Mouse (Mus musculus) left cerebral cortex, adult 9 months (tissue): ENCODE results near the gene Tada2b.

ENCODE experiments used
- DNase-seq, 2 experiments: peaks; one replicate each; pipeline ENCODE4 v3.0.0; 2022; ENCODE audit warnings: low spot score in 2 of 2

The Tada2b gene

DNA sequence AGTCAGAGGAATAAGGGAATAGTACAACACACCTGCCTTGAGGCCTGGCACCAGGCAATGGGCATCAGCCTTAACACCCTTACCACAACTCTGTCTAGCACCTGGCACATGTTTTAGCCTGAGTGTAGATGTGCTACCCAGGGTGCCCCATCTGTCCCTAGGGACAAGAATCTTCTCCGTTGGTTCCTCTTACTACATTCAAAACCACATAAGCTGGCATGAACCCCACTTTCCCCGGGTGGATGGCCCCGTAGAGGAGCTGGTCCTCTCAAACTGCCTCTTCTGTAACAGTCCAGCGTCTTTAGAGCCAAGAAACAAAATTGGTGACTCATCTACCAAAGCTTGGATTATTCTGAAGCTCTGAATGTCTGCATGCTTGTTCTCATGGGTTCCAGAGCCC, 3.7 kb downstream of the Tada2b start:
- no peak for DNase-seq

DNA sequence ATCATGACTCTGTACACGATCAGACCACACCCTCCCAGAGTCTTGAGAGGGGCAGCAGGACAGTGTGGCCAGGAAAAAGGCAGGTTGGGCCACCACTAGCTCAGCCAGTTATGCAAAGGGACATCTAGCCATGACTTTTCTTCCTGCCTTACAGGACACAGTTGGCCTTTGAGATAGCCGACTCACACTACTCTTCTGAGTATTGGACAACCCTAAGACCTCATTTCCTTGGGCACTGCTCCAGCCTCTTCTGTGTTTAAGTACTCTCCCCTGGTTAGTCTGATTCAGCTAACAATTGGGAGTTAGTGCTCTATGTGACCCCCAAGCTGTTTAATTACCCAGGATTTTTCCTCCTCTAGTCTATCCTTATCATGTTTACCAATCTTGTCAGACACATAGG, 4.3 kb downstream of the Tada2b start:
- DNase-seq: no peak

DNA sequence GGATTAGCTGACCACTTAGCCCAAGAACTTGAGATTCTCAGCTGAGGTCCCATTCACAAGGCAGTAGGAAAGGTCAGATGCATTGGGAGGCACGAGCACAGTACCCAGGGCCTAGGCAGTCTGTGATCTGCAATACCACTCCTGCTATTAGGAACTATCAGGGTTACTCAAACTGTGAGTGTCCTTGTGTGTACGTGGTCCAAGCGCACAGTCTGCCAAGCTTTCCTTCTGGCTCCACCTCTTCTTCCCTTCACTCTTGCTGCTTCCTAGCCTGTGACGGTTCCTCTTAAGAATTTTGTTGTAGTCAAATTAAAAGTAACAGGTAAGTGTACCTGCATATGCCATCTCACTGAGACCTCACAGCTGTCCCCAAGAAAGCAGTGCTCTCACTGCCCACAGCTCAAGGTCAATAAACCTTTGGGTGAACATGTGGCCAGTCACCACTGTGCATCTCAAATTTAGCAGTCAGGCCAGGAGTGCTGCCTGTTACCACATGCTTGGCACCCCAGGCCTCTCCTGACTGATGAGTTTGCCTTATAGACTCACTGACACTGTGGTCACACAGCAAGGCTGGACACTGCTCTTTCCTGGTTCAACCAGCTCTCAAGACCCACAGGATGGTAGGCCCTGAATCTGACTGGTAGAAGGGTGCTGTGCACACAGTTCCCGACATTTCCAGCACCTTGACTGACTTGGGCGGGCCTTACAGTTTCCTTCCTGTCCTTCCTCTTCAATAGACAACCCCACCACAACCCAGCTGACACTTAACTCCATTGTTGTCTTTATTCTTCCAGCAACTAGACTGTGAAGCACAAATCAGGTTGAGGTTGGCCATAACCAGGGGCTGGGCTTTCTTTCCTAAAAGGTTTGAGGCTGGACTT, 5.3 kb downstream of the Tada2b start:
- DNase-seq: no peak

DNA sequence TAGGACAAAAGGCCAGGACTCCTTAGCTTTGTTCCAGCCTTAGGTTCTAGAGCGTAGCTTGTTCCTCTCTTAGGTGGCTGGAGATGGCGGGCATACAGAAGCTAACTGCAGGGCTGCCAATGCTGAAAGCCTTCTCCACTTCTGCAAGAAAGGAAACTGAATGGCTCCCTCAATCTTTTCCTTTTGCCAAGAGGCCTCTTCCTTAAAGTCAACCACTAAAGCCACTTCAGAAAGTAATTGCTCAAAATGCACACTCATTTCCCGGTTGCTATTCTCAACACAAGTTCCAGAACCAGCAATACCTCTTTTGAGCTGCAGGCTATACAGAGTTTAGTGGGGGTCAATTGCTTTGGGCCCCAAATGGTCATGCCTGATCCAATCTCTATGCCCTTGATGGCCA, 6.6 kb downstream of the Tada2b start:
- DNase-seq: no peak

DNA sequence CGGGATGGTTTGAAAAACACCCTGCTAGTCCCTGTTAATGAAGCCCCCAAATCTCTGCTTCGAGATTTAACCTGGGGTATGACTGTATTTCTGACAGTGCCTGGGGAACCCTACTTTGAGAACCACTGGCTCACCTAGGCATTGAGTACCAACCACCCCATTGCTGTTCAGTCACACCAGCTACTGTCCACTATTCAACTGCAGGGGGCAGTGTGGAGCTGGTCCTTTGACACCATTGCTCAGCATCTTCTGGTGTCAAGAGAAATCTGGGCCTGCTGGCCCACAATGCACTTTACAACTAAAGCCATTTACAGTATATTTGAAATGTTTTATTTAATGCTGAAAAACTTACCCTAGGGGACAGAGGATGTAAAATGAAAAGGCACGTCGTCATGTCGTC, 9.8 kb downstream of the Tada2b start:
- peak in 1 of 2 experiments; percentile 76 for DNase-seq

DNA sequence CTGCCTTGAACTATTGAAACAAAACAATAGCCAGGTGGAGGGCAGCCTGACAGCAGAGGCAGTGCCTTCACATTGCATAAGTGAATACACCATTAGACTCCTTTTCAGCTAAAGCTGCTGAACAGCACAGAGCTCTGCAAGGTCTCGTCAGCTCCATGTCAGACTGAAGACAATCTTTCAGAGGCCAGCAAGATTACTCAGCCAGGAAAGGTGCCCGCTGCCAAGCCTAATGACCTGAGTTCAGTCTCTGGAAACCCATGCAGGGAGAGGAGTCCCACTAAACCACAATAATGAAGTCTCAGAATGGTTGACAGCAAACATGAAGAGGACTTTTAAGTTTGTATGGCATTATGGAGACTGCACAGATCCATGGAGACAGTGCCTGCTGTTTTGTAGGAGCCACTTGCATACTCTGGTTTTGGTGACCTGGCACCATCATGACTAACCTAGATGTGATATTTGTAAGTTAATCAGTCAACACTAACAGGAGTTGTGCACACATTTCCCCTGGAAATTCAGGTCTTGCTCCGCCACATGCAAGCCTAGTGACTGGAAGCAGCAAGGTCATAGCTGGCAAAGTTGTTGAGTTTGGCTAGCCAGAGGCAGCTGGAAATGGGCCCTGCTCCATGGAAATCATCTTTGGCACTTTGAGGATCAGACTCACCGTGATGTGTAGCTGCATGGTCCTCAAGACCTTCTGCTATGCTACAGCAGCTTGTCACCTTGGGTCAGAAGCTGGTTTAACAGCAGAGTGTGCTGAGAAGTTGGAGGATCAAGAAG, 11.0 kb downstream of the Tada2b start:
- no peak for DNase-seq

DNA sequence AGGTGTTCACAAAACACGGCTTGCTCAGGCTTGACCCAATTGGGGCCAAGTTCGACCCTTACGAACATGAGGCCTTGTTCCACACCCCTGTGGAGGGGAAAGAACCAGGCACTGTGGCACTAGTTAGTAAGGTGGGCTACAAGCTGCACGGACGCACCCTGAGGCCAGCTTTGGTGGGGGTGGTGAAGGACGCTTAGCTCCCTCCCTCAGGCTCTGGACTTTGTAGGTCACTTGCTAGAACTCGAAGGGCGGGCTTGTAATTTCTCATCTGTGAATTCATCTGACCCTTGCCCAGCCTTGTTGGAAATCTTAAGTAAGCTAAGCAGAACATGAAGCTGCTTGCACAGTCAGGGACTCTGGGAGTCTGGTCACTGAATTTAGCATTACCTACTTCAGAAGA, 12.9 kb downstream of the Tada2b start:
- DNase-seq: no peak

DNA sequence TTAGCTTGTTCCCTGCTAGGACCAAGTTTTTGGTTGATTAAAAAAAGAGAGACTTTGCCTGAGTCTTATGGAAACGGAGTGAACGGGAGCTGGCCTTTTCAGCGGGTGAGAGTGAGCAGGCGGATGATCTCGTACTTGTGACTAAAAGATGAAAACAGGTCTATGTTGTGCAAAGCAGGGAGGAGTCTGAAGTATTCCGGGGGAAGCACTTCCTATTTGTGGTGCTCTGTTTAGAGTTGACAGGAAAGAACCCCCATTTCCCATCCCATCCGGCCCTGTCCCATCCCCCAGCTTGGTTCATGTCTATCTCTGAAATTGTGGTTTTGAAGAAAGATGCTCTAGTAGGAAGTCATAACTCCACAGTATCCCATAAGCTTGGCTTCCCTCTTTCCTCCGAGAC, 18.2 kb downstream of the Tada2b start:
- no peak for DNase-seq

DNA sequence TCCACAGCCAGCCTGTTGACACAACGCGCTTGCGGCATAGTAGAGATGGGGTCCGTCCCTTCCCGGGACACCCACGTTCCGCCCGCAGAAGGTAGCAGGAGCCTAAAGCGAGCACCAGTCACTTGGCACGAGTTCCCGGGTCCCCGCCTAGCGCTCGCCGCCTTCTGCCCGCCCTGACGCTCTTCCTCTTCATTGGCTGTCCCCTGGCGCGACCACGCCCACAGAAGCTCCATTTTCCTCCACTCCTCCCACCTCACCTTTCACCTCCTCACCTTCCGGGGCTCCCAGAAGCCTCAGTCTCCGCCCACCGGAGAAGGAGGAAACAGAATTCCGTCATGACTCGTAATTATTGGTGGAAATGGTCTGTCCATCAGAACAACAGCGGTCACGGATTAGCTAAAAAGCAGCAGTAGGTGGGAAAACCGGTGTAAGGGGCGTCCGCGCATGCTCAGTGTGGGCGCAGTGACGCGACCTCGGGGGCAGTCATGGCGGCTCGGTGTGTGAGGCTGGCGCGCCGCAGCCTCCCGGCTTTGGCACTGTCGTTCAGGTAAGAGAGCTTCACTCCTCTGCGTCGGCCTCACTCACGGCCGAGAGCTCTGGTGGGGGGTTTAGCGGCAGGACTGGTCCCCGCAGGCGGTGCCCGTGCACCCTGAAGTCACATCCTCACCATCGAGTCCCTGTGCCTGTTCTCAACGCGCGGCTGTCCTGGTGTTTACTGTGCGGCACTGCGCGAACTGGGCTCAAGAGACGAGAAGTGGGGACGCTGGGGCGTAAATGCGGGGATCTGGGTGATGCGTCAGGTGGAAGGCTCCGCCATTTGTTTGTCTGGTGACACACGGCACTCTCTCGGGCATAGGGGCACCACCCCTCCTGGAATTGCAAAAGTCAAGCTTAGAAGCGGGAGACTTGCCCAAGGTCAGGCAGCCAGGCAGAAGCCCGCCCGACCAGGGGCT, 19.1 kb downstream of the Tada2b start, which contains the start of gene Grpel1:
Gene Grpel1 (plus strand): TSS at position 290 of the 953 bp plus-strand sequence.
- DNase-seq: peak; percentile 99 to 100

DNA sequence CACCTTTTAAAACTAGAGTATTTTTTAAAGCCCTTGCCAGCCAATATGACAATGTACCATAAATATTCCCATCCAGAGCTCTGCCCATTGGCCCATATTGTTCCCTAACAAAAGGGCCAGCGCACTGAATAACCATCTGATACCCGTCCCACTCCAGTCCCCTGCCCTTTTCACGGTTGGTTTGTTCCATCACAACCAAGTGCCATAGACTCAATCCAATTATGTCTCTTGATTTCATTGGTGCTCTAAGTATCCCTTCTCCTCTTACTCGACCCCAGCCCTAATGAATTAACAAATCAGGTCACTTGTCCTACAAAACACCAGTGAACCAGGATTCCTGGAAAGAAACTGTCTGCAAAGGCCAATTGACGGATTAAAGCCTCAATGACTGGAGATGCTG, 20.7 kb downstream of the Tada2b start:
- DNase-seq: no peak

DNA sequence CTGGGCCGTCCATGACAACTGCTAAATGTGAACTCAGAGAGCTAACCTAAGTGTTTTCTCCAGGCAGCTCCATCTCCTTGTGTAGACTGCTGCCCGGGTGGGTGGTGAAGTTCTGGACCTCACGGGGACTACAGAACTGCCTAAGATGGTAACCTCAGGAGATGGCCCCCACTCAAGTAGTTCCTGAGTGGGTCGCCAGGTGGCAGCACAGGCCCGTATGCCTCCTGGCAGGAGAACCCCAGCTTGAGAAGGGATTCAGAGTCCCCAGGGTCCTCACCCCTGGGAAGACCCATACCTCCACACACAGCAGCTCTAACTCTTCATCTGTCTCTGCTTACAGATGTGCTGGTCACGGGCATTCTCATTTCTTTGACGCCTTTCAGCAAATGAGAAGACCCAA, 21.3 kb downstream of the Tada2b start:
- DNase-seq: peak in 1 of 2 experiments; percentile 78

DNA sequence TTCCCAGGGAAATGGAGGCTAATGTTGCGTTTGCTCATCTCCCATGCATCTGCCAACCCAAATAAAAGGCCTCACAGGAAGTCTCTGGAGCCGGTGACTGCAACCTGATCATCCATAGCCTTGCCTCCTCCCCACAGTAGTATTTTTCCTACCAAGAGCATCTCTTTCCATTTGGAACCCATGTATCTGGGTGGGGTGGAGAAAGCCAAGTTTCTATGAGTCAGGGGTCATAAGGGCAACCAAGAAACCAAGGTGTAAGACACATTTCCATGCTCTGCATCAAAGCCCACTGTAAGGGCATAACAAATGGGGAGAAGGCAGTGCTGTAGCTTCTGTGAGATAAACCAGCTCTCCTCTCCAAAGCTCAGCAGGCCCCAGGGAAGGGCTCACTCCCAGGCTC, 22.9 kb downstream of the Tada2b start:
- no peak for DNase-seq

DNA sequence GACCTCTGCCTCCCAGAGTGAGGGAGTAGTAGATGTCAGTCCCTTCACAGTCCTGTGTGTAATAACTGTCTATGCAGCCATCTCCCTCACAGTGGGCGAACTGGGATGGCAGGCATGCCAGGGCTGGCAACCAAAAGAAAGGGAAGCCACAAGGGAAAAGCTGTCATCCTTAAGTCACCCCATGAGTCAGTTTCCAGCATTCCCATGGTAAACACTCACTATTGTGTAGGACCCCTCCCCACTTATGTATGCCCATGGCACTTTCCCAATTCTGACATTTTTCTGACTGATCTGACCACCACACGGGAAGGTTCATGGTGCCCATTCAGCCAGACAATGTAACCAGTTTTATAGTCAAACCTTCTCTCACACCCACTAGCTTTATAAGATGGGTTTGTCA, 23.4 kb downstream of the Tada2b start:
- DNase-seq: no peak

DNA sequence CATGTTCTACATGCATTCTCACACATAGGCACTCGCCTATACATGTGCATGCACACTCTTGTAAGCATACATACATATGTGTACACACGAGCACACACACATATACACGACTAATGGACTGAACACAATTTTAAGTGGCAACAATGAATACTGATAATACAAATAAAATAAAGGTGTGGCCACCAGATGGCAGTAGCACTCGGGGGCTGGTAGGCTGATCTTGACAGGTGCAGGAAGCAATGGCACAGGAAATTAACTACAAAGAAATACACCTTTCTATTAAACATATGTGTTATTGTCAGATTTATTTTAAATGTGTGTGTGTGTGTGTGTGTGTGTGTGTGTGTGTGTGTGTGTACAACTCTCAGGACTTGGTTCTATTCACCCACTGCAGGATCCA, 25.2 kb downstream of the Tada2b start:
- DNase-seq: no peak

DNA sequence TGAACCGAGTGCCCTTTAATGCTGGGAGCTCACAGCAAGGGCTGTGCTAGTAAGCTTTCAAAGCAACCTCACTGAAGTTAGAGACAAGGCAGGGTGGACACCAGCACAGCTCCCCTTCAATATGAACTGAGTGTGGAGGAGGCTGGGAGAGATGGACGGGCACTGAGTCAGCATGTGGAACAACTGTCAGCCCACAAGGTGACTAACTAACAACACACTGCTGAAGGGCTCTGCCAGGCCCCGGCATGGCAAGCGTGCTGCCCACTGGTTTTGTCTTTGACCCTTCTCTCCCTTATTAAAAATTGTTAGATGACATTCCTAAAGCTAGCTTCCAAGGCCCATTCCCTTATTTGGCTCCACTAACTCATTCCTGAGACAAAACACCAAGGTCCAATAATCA, 26.4 kb downstream of the Tada2b start:
- no peak for DNase-seq

DNA sequence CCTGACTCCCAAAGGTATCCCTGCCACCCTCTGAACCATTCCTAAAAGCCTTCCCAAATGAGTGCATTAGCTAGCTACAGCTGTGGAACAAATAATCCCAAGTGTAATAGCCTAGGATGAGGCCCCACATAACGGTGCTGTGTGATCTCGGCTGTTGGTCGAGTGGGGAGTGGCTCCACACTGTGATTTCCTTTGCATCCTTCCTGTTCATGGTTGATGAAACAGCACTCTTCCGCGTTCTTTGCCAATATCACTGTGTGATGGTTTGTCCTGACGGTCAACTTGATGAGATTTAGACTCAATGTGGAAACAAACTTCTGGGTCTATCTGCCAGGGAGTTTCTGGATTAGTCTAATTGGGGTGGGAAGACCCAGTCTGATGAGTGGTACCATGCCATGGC, 31.3 kb downstream of the Tada2b start:
- no peak for DNase-seq

DNA sequence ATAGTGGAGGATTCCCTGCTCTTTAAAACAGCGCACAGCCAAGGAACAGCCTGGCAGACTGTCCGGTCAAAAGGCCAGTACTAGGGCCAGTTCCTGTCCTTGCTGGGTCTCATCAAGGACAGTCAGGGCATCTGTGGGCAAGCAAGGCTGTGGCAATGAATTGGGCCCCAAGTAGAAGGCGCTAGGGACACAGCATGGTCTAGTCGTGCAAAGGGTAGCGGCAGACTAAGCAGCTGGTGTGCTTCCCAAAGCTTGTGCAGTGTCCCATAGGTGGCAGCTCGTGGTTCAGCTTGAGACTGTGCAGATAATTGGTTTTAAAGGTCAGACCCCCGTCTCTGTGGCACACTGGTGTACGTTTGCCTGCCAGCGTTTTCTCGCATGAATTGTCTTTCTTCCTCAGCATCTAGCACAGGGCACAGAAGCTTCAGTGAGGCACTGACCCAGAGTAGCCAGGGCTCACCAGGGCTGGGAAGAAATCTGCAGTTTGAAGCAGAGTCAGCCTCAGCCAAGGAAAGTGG, 32.2 kb downstream of the Tada2b start:
- DNase-seq: no peak

DNA sequence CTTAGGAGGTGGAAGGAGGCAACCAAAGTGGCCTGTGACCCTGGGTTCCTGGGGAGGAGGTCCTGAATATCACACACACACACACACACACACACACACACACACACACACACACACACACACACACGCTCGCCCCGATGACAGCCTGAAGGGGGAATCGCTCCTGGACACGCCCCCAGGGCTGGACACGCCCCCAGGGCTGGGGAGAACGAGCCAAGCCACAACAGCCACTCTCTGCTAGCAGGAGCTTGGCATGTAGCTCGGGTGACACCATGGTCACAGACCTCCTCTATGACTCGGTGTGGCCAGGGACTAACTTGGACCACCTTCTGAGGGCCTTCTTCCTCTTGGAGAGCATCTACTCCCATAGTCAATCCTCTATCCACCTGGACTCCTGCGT, 33.0 kb downstream of the Tada2b start:
- DNase-seq: no peak

DNA sequence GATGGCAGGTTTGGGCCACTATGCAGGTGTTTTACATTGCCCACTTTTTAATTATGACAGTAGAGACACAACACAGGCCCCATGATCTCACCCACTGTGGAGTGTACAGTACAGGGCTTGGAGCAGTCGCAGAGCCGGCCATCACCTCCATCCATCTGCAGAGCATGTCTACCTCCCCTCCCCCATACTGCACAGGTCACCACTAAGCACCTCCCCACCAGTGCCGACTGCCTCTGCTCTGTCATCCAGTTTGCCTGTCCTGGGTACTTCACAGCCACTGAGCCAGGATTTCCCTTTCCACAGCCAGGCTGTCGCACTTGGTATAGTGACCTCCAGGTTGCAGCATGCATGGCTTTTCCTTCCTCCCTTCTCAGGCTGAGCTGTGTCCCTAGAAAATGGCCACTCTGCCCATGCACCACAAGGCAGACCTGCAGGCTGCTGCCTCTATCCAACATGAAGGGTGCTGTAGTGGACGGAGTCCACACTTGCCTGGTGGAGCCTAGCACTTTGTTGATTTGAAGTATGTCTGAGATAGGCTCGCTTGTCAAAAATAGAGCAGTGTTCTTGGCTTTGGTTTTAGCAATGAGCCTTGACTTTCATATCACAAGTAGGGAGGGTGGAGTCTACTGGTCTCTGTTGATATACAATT, 34.3 kb downstream of the Tada2b start:
- no peak for DNase-seq

DNA sequence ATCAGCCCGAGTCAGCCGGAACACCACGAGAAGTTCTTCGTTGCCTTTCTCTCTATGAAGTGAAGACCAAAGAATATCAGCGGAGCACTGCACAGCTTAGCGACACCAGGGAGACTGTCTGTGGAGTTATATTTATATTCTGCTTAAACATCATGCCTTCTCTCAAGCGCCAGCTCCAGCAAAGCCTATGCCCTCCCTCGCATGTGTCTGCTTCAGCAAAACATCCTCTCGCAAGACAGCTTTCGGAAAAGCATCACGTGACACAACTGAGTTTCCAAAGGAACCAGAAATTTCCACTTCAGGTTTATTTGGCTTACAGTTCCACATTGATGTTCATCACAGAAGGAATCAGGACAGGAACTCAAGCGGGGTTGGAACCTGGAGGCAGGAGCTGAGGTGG, 36.2 kb downstream of the Tada2b start:
- no peak for DNase-seq
